Mouse (Mus musculus): ENCODE measurements around the gene Tma16. TPM values are rescaled to one million over a fixed set of nuclear protein-coding genes. Genes with fewer than 3 reads are reported as not detected.

Tma16 gene
- total RNA-seq (2023): 22.5 to 27.2 TPM (median 23.6 TPM) in 4 replicates

DNA sequence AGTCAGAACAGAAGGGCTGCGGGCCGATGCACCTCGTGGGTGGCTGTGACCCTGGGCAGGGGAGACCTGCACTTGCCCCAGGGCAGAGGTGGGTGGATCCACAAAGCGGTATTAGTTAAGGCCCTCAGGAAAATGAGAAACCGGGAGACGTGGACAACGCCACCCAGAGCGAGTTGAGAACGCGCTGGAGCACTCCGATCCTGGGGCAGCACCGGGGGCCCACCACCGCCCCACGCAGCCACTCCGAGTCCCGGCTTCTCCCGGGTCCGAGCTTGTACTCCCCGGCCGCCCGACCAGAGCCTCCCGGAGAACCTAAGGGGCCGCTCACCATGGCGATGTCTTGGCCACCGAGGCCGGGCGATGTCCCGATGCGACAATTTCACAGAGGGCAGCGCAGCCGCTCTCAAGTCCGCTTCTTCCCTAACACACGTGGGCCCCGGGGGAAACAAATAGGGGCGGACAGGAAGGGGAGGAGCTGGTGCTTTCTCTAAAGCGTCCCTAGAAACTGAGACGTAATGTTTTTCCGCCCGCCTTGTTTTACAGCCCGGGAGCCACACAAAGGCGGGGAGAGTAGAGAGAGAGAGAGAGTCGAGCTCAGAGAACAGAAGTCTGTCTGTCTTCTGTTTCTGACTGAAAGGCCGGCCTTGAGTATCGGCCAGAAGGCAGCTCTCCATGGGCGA, at the start of gene Tma16:
TSS of gene Tma16 (minus strand) at position 447 of the 680 bp plus-strand sequence.

DNA sequence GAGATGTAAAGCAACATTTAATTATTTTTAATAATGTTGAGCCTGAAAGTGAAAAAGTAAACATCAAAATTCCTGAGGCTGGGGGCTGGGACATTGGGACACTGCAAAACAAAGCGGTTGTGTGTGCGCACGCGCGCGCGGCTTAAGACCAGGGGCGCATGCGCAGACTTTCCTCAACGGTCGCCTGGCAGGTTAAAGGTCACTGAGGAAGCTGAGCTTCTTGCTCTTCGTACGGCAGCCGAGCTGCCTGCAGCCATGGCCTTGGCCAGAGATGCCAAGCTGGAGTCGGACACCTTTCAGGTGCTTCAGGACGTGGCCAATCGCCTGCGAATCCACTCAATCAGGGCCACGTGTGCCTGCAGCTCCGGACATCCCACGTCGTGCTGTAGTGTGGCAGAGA, 25.2 kb upstream of the Tma16 start, which contains the start of gene Tktl2:
TSS of gene Tktl2 (plus strand) at position 220 of the 400 bp plus-strand sequence.

Other genes with a start within 250 kb of the Tma16 start
- not detected in 4 replicates for gene Tktl2, start 25.2 kb upstream of the Tma16 start, total RNA-seq (2023)
- gene Npy5r, start 201.6 kb upstream of the Tma16 start, total RNA-seq (2023): not detected in 4 replicates
- not detected in 4 replicates for gene Npy1r, start 210.7 kb upstream of the Tma16 start, total RNA-seq (2023)

Measured in B cell, adult 62 days (primary cell).